Mouse (Mus musculus): Measurements from ENCODE around the gene Nek7.

The Nek7 gene

DNA sequence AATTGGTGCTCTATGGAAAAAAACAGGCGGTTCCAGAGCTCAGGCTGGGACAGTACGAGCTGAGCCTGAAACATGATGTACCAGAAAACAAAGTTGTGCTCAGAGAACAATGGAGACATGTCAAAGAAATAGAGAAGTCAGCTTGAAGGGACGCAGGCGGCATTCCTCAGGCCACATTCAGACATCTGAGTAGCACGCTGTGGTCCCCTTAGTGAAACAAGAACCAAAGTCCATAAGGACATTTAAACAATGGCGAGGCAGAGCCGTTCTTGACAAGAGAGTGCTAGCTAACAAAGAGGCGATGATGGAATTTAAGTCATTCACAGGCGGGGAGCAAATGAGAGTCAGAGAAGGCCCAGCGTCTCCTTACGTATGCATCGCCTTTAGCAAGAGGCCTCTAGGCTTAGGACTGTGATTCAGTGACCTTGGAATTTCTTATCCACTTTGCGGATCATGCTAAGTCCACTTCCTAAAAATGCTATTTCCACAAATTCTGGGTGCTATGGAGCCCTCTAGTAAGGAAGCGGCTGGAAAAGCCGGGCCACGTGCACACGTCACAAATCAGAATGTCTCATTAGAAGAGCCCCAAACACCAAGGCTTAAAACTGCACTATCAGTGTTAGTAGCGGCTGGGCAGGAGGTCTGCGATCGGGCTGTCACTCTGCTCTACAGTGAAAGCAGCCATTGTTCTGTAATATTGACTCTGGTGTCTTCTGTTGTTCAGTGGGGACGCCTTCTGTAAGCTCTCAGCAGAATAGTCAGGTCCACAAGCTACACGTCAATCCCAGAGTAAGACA lies 48.2 kb downstream of the Nek7 start:
- no peak for DNase-seq (ENCODE audit: low spot score in 2 of 2)

DNA sequence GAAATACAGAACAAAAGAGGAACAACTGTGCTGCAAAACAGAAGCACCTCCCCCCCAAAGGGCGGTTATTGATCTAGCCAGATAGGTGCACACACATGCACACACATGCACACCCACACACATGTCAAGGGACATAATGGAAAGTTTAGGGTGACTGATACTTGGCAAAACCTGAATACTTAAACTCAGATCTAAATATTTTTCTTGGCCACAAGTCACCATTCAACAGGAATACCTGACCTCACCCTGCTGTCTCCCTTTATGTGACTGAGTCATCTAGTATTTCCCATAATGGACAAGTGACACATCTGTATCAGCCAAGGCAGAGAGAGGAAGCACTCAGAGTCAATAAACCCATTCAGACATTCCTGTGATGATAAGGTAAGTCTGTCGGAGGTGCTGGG lies 48.9 kb downstream of the Nek7 start:
- no peak for DNase-seq (ENCODE audit: low spot score in 2 of 2)

GRCm38 (mm10) chr1:138568434-138569232 lies 51.3 kb downstream of the Nek7 start:
- no peak for DNase-seq (ENCODE audit: low spot score in 2 of 2)

DNA sequence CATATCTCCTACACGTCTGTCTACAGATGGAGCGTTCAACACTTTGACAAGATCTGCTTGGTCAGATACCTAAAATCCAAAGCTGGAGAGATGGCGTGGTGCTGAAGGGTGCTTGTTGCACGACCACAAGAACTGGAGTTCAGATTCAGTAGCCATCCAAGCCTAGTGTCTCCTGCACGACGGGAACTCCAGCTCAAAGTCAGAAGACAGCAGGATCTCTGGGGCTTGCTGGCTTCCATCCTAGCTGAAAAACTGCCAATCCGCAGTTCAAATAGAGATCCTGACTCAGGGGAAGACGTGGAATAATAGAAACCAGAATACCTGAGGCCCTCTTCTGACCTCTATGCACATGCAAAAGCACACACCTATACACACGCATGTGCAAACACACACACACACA lies 52.0 kb downstream of the Nek7 start:
- DNase-seq (ENCODE audit: low spot score in 2 of 2): no peak

- no peak for DNase-seq (ENCODE audit: low spot score in 2 of 2)
Measured at GRCm38 (mm10) chr1:138564677-138565076, 55.3 kb downstream of the Nek7 start.

DNA sequence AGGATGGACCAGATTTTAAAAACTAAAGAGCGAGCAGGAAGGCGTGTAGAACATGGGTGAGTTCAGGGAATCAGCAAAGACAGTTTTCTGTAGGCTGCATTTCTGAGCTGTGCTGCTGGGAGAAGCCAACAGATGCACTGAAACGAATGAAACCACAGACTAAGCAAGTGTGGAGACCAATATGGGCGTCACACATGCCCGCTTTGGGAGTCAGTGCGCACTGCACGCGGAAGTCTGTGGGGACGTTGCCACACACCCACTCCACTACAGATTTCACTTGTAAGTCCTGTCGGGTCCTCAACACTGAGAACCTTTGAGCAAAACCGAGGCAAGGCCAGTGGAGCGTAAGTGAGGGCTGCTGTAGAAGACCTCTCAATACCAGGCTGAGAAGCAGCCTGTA lies 59.2 kb downstream of the Nek7 start:
- DNase-seq (ENCODE audit: low spot score in 2 of 2): no peak

DNA sequence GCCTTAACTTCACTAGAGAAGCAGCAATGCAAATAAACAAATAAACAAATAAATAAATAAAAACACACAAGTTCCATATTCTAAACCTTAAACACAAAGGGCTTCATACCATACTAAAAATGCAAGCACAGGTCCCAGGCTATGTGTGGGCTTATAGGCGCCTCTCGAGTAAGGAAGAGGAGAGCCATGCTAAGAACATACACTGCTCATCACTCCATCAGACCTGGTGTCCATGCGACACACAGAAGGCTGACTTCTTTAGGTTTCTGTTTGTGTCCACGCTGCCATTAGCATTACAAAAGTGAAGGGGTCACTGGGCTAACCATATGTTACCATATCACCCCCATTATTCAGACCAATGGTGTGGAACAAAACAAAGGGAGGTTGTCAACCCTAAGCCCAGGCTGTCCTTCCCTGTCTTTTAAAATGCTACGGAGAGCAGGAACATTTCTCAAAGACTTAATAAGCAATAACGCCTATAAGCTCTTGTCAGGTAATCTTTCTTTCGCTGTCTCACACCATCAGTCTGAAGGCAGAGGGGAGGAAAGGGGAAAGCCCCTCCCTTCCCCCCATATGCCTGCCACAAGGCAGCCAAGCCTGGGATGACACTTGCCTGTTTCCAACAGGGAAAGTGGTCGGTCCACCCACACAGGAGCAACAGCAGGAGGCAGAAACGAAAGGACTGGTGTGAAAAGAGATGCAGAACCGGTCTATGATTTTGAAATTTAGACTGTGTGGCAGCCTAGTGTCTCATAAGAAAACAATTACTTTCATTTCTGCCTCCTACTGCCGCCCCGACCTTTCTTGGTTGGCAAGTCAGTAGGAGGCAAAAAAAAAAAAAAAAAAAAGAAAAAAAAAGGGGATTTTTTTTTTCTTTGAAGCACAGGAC lies 60.5 kb downstream of the Nek7 start:
- no peak for DNase-seq (ENCODE audit: low spot score in 2 of 2)

GRCm38 (mm10) chr1:138558342-138558741 lies 61.6 kb downstream of the Nek7 start:
- no peak for DNase-seq (ENCODE audit: low spot score in 2 of 2)

DNA sequence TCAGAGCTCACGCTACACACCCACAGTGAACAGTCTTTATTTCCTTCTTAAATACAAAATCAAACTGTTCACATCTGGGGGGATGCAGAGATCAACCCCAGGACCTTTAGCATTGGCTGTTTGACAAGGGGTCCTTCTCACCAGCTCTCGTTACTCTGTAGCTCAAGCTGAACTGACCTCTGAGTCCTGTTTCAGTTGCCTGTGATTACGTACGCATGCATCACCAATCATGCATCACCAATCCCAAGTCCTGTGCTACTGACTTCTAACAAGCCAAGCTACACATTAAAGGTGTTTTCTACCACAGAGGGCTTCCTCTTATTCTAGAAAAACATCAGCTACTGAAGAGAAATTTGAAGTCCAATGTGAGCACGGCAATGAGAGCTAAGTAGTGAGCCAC lies 65.0 kb downstream of the Nek7 start:
- DNase-seq (ENCODE audit: low spot score in 2 of 2): no peak

GRCm38 (mm10) chr1:138550184-138550583 lies 69.8 kb downstream of the Nek7 start:
- DNase-seq (ENCODE audit: low spot score in 2 of 2): no peak

- no peak for DNase-seq (ENCODE audit: low spot score in 2 of 2)
Measured at GRCm38 (mm10) chr1:138542170-138542515, 77.8 kb downstream of the Nek7 start.

- DNase-seq (ENCODE audit: low spot score in 2 of 2): no peak
Measured at GRCm38 (mm10) chr1:138541495-138542169, 78.3 kb downstream of the Nek7 start.

- DNase-seq (ENCODE audit: low spot score in 2 of 2): no peak
Measured at GRCm38 (mm10) chr1:138539713-138540112, 80.2 kb downstream of the Nek7 start.

DNA sequence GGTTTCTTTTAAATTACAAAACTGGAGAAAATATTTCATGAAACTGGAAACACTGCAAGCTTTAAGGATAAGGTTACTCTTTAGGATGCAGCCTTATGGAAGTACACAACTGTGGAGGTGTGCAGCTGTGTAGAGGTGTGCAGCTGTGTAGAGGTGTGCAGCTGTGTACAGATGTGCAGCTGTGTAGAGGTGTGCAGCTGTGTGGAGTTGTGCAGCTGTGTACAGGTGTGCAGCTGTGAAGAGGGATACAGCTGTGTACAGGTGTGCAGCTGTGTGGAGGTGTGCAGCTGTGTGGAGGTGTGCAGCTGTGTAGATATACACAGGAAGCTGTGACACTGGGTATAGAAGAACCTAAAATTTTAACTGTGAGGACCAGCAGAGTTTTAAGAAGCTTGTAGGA lies 81.7 kb downstream of the Nek7 start:
- no peak for DNase-seq (ENCODE audit: low spot score in 2 of 2)

DNA sequence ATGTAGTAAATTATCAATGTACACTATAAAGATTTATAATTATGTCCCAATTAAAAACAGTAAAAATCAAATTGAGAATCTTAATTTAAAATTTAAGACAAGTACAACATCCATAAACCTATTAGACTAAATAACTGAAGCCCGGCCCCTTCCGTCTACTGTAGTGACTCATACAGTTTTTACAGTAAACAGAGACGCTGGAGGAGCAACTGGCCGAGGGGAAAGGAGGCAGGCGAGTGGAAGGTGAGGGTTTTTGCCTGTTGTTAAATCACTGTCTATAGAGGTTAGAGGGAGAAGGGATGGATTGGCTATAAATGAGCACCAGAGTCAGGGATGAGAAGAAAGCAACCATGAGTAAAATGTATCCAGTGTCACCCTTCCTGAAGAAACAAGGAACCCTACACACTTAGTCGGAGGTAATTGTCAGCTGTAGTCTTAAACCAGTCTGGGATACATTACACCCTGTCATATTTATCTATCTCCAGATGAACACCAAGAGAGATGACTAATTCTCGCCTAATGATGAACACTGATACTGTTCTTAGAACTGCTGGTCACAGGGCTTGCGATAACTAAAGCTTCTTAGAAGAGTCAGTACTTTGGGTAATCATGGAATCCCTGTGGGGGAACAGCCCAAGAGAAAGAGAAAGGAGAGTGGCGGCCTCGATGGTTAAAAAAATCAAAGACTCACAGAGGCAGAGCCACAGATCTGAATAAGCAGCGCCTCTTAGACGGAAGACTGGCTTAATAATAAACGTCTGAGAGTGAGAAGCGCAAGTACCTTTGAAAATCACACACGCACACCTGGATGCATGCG lies 84.0 kb downstream of the Nek7 start:
- no peak for DNase-seq (ENCODE audit: low spot score in 2 of 2)

GRCm38 (mm10) chr1:138530604-138531003 lies 89.3 kb downstream of the Nek7 start:
- no peak for DNase-seq (ENCODE audit: low spot score in 2 of 2)

DNA sequence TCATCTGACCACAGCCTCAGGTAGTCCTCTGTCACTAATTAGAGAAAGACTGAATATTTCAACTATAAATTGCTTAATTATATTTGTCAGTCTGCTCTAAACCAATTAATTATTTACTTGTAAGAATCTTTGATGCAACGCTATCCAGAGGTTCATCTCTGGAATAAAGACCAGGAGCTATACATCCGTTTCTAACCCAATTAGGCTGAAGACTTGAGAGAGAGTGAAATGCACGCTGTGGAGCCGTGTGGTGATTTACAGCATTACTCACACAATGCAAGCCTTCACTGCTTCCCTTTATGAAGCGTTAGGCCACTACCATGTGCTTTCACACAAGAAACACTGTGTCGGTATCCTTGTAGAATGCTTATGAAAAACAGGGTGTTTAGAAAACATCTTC lies 96.0 kb downstream of the Nek7 start:
- DNase-seq (ENCODE audit: low spot score in 2 of 2): no peak

DNA sequence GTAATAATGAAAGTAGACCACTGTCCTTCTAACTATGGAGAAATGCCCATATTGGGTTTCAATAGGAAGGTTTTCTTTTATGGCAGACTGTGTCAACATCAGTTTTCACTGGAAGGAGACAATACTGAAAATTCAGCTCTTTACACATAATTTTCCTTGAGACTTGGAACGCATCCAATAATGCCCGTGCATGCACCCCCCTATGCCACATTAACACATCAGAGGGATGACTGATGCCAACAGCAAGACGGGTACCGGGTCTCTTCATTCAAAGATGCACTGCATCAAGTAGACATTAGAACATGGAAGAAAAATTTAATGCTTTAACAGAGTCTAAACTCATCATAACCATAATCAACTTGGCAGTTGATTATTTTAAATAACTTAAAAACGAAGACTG lies 101.7 kb downstream of the Nek7 start:
- DNase-seq (ENCODE audit: low spot score in 2 of 2): no peak

- no peak for DNase-seq (ENCODE audit: low spot score in 2 of 2)
Measured at GRCm38 (mm10) chr1:138517360-138518099, 102.4 kb downstream of the Nek7 start.

DNA sequence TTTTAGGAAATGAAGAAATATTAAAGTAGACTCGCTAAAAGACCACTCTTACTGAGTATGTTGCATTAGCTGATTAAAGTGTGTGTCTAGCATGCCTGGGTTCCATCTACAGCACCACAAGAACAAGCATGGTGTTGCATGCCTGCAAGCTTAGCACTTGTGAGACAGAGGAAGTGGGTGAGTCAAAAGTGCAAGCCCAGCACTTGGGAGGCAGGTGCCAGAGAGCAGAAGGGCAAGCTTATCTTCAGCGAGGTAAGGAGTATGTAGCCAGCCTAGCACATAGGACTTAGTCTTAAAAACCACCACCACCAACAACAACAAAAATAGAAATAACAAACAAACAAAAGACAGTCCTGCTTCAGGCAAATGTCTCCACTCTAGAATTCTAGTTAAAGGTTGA lies 103.0 kb downstream of the Nek7 start:
- DNase-seq (ENCODE audit: low spot score in 2 of 2): no peak
